Mouse (Mus musculus) forebrain, embryonic 12.5 days (tissue): Measurements from ENCODE around the gene Pla1a. TPM values are rescaled to one million over a fixed set of nuclear protein-coding genes. Genes with fewer than 3 reads are reported as not detected.
"Not testable (repeated sequence)": the region's sequence is repeated elsewhere in the genome, so short reads cannot be mapped to it uniquely, and the experiment has no call there.

Experiments
- ATAC-seq: fragments of 200-750 bp; cut with Nextera tagmentation; 2 replicates; pipeline ENCODE4 v1.8.0; 2017; ENCODE audit warnings: moderate TSS enrichment; ENCODE audit not compliant: low FRiP score
- H3K27ac ChIP-seq: fragments of 300-500 bp; sonication (generic); 2 replicates; pipeline ENCODE4 v1.5.1; 2016; ENCODE audit warnings: mild to moderate bottlenecking
- H3K27me3 ChIP-seq: fragments of 300-500 bp; sonication (generic); 2 replicates; pipeline ENCODE4 v1.6.1; 2016; ENCODE audit warnings: mild to moderate bottlenecking
- H3K36me3 ChIP-seq: fragments of 300-500 bp; sonication (generic); replicated peaks from 2 replicates; pipeline ENCODE4 v1.6.1; 2016; ENCODE audit warnings: mild to moderate bottlenecking
- H3K4me1 ChIP-seq: fragments of 300-500 bp; sonication (generic); 2 replicates; pipeline ENCODE4 v1.6.1; 2016
- H3K4me2 ChIP-seq: fragments of 300-500 bp; sonication (generic); 2 replicates; pipeline ENCODE4 v1.6.1; 2016; ENCODE audit warnings: mild to moderate bottlenecking, moderate library complexity
- H3K4me3 ChIP-seq: fragments of 300-500 bp; sonication (generic); replicated peaks from 2 replicates; pipeline ENCODE4 v1.5.1; 2016; ENCODE audit warnings: mild to moderate bottlenecking
- H3K9ac ChIP-seq: fragments of 300-500 bp; sonication (generic); 2 replicates; pipeline ENCODE4 v1.6.1; 2016; ENCODE audit warnings: mild to moderate bottlenecking
- H3K9me3 ChIP-seq: fragments of 300-500 bp; sonication (generic); 2 replicates; pipeline ENCODE4 v1.6.1; 2016
- WGBS: fragments of 180-500 bp; shearing (Covaris S2); methylation state at CpG from one replicate; pipeline ENCODE4 v1.1.7; 2016; 5-methylcytosine and 5-hydroxymethylcytosine counted together
- polyA plus RNA-seq: library from polyadenylated mRNA; unstranded; fragments of >200 nt; fragmentation: Nextera tagmentation; extraction: Ambion mirVana; gene quantifications from 2 replicates; pipeline ENCODE4 v1.2.1, GENCODE M21; 2016

Gene Pla1a
- polyA plus RNA-seq: 0.15 and 0.73 TPM in 2 replicates

GRCm38 (mm10) chr16:38432498-38433425, at the start of gene Pla1a:
Gene Pla1a (minus strand): TSS chr16:38433145.
- Histone ChIP-seq H3K27ac (no peak within 1 kb of the TSS), H3K27me3 (no peaks in the 10 kb centered on the region), H3K4me3 (no peak within 1 kb of the TSS), H3K36me3 (no peaks in the 10 kb centered on the region), H3K4me1 (no peaks in the 10 kb centered on the region), H3K9me3 (no peaks in the 10 kb centered on the region), H3K4me2 (no peak within 1 kb of the TSS), H3K9ac (no peak within 1 kb of the TSS)
- 89% methylated on average over 11 of the region's 11 CpGs for WGBS
- no peak for ATAC-seq

- no peaks in the 10 kb centered on the region for H3K36me3 ChIP-seq
- H3K27me3 ChIP-seq: peaks cover 29% of the 10 kb centered on the region
- H3K9me3 ChIP-seq: no peaks in the 10 kb centered on the region
- no peak overlapping the region for H3K9ac ChIP-seq
- WGBS: 79% methylated on average over 4 of the region's 4 CpGs
- peaks cover 15% of the 10 kb centered on the region for H3K4me1 ChIP-seq
- no peak for ATAC-seq
- H3K27ac ChIP-seq: no peak overlapping the region
- no peak overlapping the region for H3K4me3 ChIP-seq
- no peak overlapping the region for H3K4me2 ChIP-seq
These were observed 48.4 kb upstream of the Pla1a start for GRCm38 (mm10) chr16:38481327-38481726.

GRCm38 (mm10) chr16:38478296-38478695, 45.4 kb upstream of the Pla1a start:
- H3K9ac ChIP-seq: no peak overlapping the region
- H3K4me1 ChIP-seq: peaks cover 13% of the 10 kb centered on the region
- H3K9me3 ChIP-seq: no peaks in the 10 kb centered on the region
- WGBS: 89% methylated on average over 3 of the region's 3 CpGs
- H3K36me3 ChIP-seq: no peaks in the 10 kb centered on the region
- no peak for ATAC-seq
- no peak overlapping the region for H3K27ac ChIP-seq
- H3K4me3 ChIP-seq: no peak overlapping the region
- H3K27me3 ChIP-seq: peaks cover 22% of the 10 kb centered on the region
- H3K4me2 ChIP-seq: no peak overlapping the region

GRCm38 (mm10) chr16:38477241-38477608, 44.3 kb upstream of the Pla1a start:
- peaks cover 13% of the 10 kb centered on the region; the same call in 1 of the 2 replicates for H3K27me3 ChIP-seq
- peak overlapping the region; percentile 38 for H3K4me3 ChIP-seq
- peak overlapping the region; percentile 42; the same call in 1 of the 2 replicates for H3K9ac ChIP-seq
- not testable (repeated sequence) for H3K9me3 ChIP-seq, ATAC-seq, H3K36me3 ChIP-seq, H3K27ac ChIP-seq, H3K4me1 ChIP-seq
- H3K4me2 ChIP-seq: peak overlapping the region; percentile 63
- WGBS: 69% methylated on average over 14 of the region's 14 CpGs

GRCm38 (mm10) chr16:38476312-38477240, 43.6 kb upstream of the Pla1a start:
- Histone ChIP-seq H3K27me3 (peaks cover 7% of the 10 kb centered on the region; the same call in 1 of the 2 replicates), H3K9me3 (no peaks in the 10 kb centered on the region), H3K9ac (peak overlapping the region; percentile 42), H3K36me3 (no peaks in the 10 kb centered on the region), H3K27ac (no peak overlapping the region), H3K4me1 (peaks cover 9% of the 10 kb centered on the region), H3K4me3 (peak overlapping the region; percentile 38), H3K4me2 (peak overlapping the region; percentile 63)
- no peak for ATAC-seq
- 12% methylated on average over 34 of the region's 34 CpGs for WGBS

- Histone ChIP-seq H3K4me3 (no peak overlapping the region), H3K4me2 (peak overlapping the region; percentile 63; the same call in 1 of the 2 replicates), H3K9me3 (no peaks in the 10 kb centered on the region), H3K27me3 (peaks cover 7% of the 10 kb centered on the region; the same call in 1 of the 2 replicates), H3K27ac (no peak overlapping the region), H3K4me1 (peaks cover 9% of the 10 kb centered on the region), H3K36me3 (no peaks in the 10 kb centered on the region), H3K9ac (no peak overlapping the region)
- WGBS: 66% methylated on average over 4 of the region's 4 CpGs
- ATAC-seq: no peak
These were observed 42.9 kb upstream of the Pla1a start for GRCm38 (mm10) chr16:38475681-38476311.

- no peak overlapping the region for H3K4me2 ChIP-seq
- no peak for ATAC-seq
- no peak overlapping the region for H3K4me3 ChIP-seq
- H3K36me3 ChIP-seq: no peaks in the 10 kb centered on the region
- H3K4me1 ChIP-seq: peaks cover 9% of the 10 kb centered on the region
- peaks cover 7% of the 10 kb centered on the region; the same call in 1 of the 2 replicates for H3K27me3 ChIP-seq
- 92% methylated on average over 9 of the region's 9 CpGs for WGBS
- H3K9me3 ChIP-seq: no peaks in the 10 kb centered on the region
- H3K27ac ChIP-seq: no peak overlapping the region
- no peak overlapping the region for H3K9ac ChIP-seq
These were observed 41.8 kb upstream of the Pla1a start for GRCm38 (mm10) chr16:38474677-38475286.

- Histone ChIP-seq H3K4me3 (no peak overlapping the region), H3K4me1 (peaks cover 9% of the 10 kb centered on the region), H3K27ac (no peak overlapping the region), H3K9me3 (no peaks in the 10 kb centered on the region), H3K9ac (no peak overlapping the region), H3K36me3 (no peaks in the 10 kb centered on the region), H3K27me3 (peaks cover 7% of the 10 kb centered on the region; the same call in 1 of the 2 replicates), H3K4me2 (no peak overlapping the region)
- 90% methylated on average over 5 of the region's 5 CpGs for WGBS
- no peak for ATAC-seq
These were observed 40.7 kb upstream of the Pla1a start for GRCm38 (mm10) chr16:38473661-38474060.

- Histone ChIP-seq H3K27ac (no peak overlapping the region), H3K36me3 (no peaks in the 10 kb centered on the region), H3K9ac (no peak overlapping the region), H3K27me3 (peaks cover 4% of the 10 kb centered on the region; the same call in 1 of the 2 replicates), H3K9me3 (no peaks in the 10 kb centered on the region), H3K4me2 (no peak overlapping the region), H3K4me1 (peaks cover 9% of the 10 kb centered on the region), H3K4me3 (no peak overlapping the region)
- 86% methylated on average over 5 of the region's 5 CpGs for WGBS
- no peak for ATAC-seq
These were observed 39.5 kb upstream of the Pla1a start for GRCm38 (mm10) chr16:38472507-38472873.

- Histone ChIP-seq H3K27ac (no peak overlapping the region), H3K9me3 (no peaks in the 10 kb centered on the region), H3K4me3 (no peak overlapping the region), H3K36me3 (no peaks in the 10 kb centered on the region), H3K4me1 (peaks cover 6% of the 10 kb centered on the region), H3K9ac (no peak overlapping the region), H3K27me3 (peaks cover 4% of the 10 kb centered on the region; the same call in 1 of the 2 replicates), H3K4me2 (no peak overlapping the region)
- WGBS: 82% methylated on average over 11 of the region's 11 CpGs
- no peak for ATAC-seq
These were observed 39.0 kb upstream of the Pla1a start for GRCm38 (mm10) chr16:38471697-38472506.

- WGBS: 76% methylated on average over 8 of the region's 8 CpGs
- no peak overlapping the region for H3K27ac ChIP-seq
- no peaks in the 10 kb centered on the region for H3K27me3 ChIP-seq
- no peaks in the 10 kb centered on the region for H3K36me3 ChIP-seq
- H3K4me3 ChIP-seq: no peak overlapping the region
- no peak overlapping the region for H3K4me2 ChIP-seq
- no peaks in the 10 kb centered on the region for H3K9me3 ChIP-seq
- no peak overlapping the region for H3K9ac ChIP-seq
- no peak for ATAC-seq
- H3K4me1 ChIP-seq: no peaks in the 10 kb centered on the region
These were observed 36.5 kb upstream of the Pla1a start for GRCm38 (mm10) chr16:38469437-38469836.
